Mouse (Mus musculus) fat pad, adult 2 months (tissue): ENCODE measurements around the gene Pttg1ip.

Experiments used
- DNase-seq: peaks from one replicate; pipeline ENCODE4 v3.0.0-alpha.2; 2011; ENCODE audit warnings: low read depth, low spot score; ENCODE audit errors: extremely low read depth

Pttg1ip gene

GRCm38 (mm10) chr10:77566651-77567050 lies 14.9 kb upstream of the Pttg1ip start:
- DNase-seq = no peak

GRCm38 (mm10) chr10:77569481-77569880 lies 12.0 kb upstream of the Pttg1ip start:
- no peak for DNase-seq

GRCm38 (mm10) chr10:77569973-77570658 lies 11.4 kb upstream of the Pttg1ip start:
- no peak for DNase-seq

- DNase-seq = no peak
Measured at GRCm38 (mm10) chr10:77572225-77572624, 9.3 kb upstream of the Pttg1ip start.

GRCm38 (mm10) chr10:77573162-77573561 lies 8.4 kb upstream of the Pttg1ip start:
- no peak for DNase-seq

GRCm38 (mm10) chr10:77580027-77580920 lies 1.2 kb upstream of the Pttg1ip start:
- no peak for DNase-seq

GRCm38 (mm10) chr10:77581023-77581407 lies 505 bp upstream of the Pttg1ip start:
- DNase-seq = no peak

GRCm38 (mm10) chr10:77582285-77582618 lies 732 bp downstream of the Pttg1ip start:
- no peak for DNase-seq

- DNase-seq = no peak
Measured at GRCm38 (mm10) chr10:77583795-77584422, 2.4 kb downstream of the Pttg1ip start.

- no peak for DNase-seq
Measured at GRCm38 (mm10) chr10:77586637-77587036, 5.1 kb downstream of the Pttg1ip start.

- DNase-seq = no peak
Measured at GRCm38 (mm10) chr10:77587091-77587775, 5.7 kb downstream of the Pttg1ip start.

GRCm38 (mm10) chr10:77588036-77588435 lies 6.5 kb downstream of the Pttg1ip start:
- DNase-seq = no peak

GRCm38 (mm10) chr10:77589117-77589516 lies 7.6 kb downstream of the Pttg1ip start:
- DNase-seq = no peak

- no peak for DNase-seq
Measured at GRCm38 (mm10) chr10:77589749-77590148, 8.2 kb downstream of the Pttg1ip start.

GRCm38 (mm10) chr10:77590812-77591211 lies 9.3 kb downstream of the Pttg1ip start:
- no peak for DNase-seq

- DNase-seq = no peak
Measured at GRCm38 (mm10) chr10:77591546-77591945, 10.0 kb downstream of the Pttg1ip start.

- DNase-seq = no peak
Measured at GRCm38 (mm10) chr10:77596060-77596459, 14.5 kb downstream of the Pttg1ip start.

- no peak for DNase-seq
Measured at GRCm38 (mm10) chr10:77603021-77603420, 21.5 kb downstream of the Pttg1ip start.

- no peak for DNase-seq
Measured at GRCm38 (mm10) chr10:77604111-77604510, 22.6 kb downstream of the Pttg1ip start.

GRCm38 (mm10) chr10:77604958-77605357 lies 23.4 kb downstream of the Pttg1ip start:
- DNase-seq = no peak

GRCm38 (mm10) chr10:77605368-77605767 lies 23.8 kb downstream of the Pttg1ip start:
- no peak for DNase-seq
